Mouse (Mus musculus): ENCODE data around the gene Zfp609.

Gene Zfp609

GRCm38 (mm10) chr9:65827344-65828015 lies at the start of gene Zfp609:
Gene Zfp609 (minus strand): TSS chr9:65827564.
- peak; percentile 95 to 99 for DNase-seq (ENCODE audit: low spot score in 2 of 2)

GRCm38 (mm10) chr9:65859656-65860055 lies 32.3 kb upstream of the Zfp609 start:
- no peak for DNase-seq (ENCODE audit: low spot score in 2 of 2)

DNA sequence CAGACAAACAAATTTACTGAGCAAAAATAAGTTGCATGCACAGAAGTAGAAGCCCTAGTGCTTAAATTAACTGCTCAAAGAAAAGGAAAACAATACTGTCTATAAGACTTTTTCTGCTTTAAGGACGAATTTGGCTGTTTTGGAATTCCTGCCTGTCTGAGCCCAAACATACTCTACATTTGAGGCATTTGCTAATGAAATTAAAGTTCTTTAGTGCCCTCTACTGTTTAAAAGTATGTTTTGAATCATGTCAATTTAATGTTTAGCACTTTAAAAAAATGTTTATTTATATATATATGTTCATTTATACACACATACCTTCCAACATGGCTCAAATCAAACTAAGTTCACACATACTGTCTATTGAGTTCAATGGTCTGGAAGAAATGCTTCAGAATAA lies 22.8 kb upstream of the Zfp609 start:
- DNase-seq (ENCODE audit: low spot score in 2 of 2): no peak

- no peak for DNase-seq (ENCODE audit: low spot score in 2 of 2)
Observed at GRCm38 (mm10) chr9:65848154-65848553, 20.8 kb upstream of the Zfp609 start.

DNA sequence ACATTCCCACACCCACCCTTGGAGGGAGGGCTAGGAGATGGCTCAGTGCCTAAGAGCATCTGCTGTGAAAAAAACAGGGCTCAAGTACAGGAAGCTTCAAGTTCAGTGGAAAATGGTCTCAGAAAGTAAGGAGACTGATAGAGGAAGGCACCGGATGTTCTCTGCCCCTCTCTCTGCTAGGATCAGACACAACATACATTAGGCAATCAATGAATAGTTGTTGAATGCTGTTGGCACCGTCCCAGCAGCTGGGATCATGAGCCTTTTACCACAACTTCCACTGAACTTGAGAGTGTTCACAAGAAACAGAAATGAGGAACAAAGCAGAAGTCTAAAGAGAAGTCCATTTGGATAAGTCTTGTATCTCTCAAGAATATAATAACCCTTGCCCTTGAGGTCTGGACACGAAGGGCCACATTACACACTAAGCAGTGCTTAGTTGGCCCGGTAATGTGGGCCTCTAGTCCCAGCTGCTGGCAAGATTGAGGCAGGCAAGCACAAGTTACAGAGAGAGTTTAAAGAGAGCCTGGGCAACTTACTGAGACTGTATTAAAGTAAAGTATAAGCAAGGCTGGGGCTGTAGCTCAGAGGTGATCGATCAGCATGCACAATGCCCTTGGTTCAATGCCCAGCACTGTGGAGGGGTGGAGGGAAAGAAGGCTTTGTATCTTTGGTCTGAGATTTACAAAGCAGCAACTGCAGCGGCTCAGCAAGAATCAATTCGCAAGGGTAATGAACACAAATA lies 17.2 kb upstream of the Zfp609 start:
- DNase-seq (ENCODE audit: low spot score in 2 of 2): no peak

DNA sequence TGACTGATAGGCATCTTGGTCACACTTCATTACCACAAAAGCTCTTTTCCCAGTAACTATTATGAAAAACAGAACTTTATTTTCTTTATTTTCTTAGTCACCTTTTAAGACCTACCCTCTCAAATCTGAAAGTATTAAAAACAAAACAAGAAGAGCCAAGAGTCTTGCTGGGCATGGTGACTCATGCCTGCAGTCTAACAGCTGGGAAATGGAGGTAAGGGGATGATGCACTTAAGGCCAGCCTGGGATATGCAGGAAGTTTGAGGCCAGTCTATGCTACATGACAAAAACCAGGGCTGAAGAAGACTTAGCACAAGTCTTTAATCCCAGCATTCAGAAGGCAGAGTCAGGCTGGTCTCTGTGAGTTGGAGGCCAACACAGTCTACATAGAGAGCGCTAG lies 12.5 kb upstream of the Zfp609 start:
- DNase-seq (ENCODE audit: low spot score in 2 of 2): no peak

DNA sequence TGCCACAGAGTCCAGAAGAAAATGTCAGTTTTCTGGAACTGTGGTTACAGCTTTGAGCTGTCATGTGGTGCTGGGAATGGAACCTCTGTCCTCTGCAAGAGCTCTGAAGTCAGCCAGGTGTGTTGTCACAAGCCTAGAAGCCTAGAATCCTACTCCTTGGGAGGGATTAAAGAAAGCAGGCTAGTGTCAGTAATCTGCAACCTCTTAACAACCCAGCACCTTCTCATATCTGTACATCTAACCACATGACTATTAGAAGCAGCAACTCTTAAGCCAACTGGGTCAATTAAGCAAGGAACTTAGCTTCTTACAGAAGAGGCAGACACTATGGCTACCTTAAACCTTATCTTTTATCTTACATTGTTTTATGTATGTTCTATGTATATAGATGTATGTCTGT lies 9.6 kb upstream of the Zfp609 start:
- DNase-seq (ENCODE audit: low spot score in 2 of 2): no peak

GRCm38 (mm10) chr9:65834628-65835354 lies 7.4 kb upstream of the Zfp609 start:
- DNase-seq (ENCODE audit: low spot score in 2 of 2): no peak

DNA sequence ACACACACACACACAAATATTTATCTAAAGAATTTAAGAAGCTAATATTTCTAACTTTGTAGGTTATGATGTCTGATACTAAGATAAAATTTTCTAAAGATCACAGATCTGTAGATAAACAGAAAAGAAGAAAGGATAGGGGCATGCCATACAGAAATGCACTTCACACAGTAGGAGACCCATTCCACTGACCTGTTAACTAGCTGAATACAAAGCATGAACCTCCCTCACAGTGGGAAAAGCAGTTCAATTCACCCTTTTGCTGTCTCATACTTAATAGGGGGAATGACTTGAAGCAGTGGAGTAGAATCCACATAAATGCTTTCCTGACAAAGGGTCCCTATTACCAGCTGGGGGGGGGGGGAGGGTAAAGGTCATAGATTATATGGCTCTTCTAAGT lies 6.3 kb upstream of the Zfp609 start:
- DNase-seq (ENCODE audit: low spot score in 2 of 2): no peak

- no peak for DNase-seq (ENCODE audit: low spot score in 2 of 2)
Observed at GRCm38 (mm10) chr9:65833230-65833629, 5.9 kb upstream of the Zfp609 start.

DNA sequence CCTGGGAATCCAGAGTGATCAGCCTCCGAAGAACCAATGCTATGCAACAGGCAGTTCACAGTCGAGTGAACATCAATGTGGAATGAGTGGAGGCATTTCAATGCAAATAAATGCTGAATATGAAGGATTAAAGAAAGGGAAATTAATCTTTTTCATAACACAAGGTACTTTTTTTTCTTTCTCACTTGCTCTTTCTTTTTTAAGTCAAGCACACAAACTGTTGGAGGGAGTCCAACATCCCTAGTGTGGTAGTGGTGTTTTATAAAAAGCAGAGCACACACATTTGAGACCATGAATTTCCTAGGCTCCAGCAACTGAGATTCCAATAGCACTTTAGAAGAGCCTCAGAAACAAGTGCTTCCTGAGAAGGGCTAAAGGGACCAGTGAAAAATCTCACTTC lies 4.7 kb upstream of the Zfp609 start:
- DNase-seq (ENCODE audit: low spot score in 2 of 2): no peak

DNA sequence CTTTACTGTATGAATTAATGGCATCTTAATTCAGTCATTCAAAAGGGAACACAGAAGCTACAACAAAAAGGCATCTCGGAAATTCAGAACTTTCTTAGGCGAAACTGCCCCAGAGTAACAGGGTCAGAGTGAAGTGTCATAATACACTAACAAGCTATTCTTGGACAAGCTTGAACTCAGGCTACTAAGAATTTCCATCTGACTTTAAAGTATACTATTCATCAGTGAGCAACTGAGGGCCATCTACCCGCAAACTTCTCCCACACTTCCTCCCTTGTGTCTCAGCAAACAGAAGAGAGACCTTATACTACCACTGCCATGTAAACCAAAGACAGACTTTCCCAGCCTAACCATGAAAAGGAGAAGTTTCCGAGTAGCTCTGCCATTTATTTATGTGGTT lies 3.8 kb upstream of the Zfp609 start:
- DNase-seq (ENCODE audit: low spot score in 2 of 2): no peak

GRCm38 (mm10) chr9:65830255-65830654 lies 2.9 kb upstream of the Zfp609 start:
- DNase-seq (ENCODE audit: low spot score in 2 of 2): no peak

DNA sequence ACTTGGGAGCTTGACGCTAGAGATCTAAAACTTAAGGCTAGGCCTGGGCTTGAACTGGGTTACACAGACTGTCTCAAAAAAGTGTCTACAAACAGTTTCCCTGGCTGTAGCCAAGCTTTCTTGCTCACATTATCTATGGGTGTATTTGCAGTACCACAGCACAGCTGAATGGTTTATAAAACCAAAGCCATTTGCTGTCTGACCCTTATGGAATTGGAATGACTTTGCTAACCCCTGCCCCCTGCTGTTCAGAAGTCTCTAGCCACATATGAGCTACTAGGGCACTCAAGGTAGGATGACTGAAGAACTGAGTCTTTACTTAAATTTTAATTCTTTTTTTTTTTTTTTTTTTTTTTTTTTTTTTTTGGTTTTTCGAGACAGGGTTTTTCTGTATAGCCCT lies 2.0 kb upstream of the Zfp609 start:
- peak in 1 of 2 experiments; percentile 28 for DNase-seq (ENCODE audit: low spot score in 2 of 2)

DNA sequence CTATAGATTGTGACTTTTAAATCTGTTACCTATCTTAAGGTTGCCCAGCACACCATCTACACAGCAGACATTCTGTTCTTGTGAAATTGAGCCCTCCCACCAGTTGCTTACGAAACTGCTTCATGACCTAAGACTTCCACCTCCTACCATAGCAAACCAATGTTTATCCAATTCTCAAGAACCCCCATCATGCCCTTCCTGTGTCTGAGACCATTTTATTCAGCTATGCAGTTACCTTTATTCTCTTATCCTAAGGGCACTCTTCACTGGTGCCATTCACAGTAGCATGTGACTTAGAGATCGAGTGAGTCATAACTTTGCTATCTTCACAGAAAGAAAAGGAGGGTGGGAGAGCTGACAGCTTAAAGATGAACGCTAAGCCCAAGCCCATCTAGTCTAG lies 1.1 kb upstream of the Zfp609 start:
- DNase-seq (ENCODE audit: low spot score in 2 of 2): no peak

- no peak for DNase-seq (ENCODE audit: low spot score in 2 of 2)
Observed at GRCm38 (mm10) chr9:65828016-65828403, 646 bp upstream of the Zfp609 start.

DNA sequence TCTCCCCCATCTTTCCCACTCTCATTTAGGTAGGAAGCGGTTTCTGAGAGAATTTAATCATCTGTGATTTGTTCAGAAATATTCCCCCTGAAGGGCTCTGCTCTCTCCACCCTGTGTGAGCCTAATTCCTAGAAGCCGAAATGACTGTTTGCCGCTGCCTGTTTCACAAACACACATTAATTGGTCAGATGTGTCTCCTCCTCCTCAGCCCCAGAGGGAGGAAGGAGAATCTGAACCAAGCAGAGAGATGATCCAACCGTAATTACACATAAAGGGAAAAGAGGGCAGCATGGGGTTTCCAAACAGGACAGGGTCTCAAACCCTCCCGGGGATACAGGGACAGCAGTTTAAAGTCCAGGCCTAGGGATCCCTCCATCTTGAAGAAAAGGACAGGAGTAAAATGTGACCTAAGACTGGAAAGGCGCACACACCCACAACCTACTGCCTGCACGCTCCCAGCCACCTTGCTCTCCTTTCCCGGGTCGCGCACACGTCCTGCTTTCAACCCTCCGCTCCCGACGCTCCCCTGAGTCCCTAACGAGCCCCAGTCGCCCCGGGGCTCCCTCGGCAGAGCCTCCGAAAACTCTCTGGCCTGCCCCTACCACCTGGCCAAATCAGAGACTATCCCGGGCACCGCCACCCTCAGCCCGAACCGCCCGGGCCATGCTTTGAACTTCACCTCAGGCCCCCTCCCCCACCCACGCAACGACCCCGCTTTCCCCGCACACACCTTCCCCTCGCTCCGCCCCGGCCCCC lies 598 bp downstream of the Zfp609 start:
- DNase-seq (ENCODE audit: low spot score in 2 of 2): peak; percentile 36 to 77

DNA sequence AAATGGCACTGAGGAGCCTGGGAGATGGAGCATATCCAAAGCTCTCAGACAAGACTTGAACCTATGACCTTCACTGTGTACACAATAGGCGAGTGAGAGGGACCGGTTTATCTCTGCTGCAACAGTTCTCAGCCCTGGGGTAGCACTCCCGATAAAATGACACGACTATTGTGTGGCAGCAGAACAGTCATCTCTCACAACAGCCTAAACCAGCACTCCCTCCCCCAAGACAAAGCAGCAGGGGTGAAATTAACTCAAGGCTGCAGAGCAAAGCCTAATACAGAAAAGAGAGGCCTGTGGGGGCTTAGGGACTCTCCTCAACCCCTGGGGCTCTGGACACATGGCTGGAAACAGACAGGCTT lies 1.2 kb downstream of the Zfp609 start:
- peak in 1 of 2 experiments; percentile 14 for DNase-seq (ENCODE audit: low spot score in 2 of 2)

GRCm38 (mm10) chr9:65823716-65824462 lies 3.5 kb downstream of the Zfp609 start:
- no peak for DNase-seq (ENCODE audit: low spot score in 2 of 2)

- no peak for DNase-seq (ENCODE audit: low spot score in 2 of 2)
Observed at GRCm38 (mm10) chr9:65822011-65822410, 5.4 kb downstream of the Zfp609 start.

DNA sequence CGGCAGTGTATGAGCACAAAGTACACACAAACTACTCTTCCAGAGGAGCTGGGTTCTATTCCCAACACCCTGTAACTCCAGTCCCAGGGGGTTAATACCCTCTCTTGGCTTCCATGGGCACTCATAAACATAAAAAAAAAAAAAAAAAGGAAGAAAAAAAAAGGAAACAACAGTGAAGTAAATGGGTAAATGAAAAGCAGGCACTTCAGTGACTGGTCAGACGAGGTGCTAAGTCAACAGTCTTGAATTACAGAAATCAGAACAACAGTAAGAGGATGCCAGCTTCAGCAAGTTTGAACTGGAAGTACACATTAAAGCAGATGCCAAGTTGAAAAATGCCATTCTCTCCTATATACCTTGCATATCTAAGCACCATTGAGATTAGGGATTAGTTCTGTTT lies 7.1 kb downstream of the Zfp609 start:
- DNase-seq (ENCODE audit: low spot score in 2 of 2): no peak

Measured in spleen, postnatal 4 days (tissue).